Mouse (Mus musculus): ENCODE data around the gene Usp15. TPM values are rescaled to one million over a fixed set of nuclear protein-coding genes. Genes with fewer than 3 reads are reported as not detected.

Usp15 gene
- total RNA-seq, 2 experiments from 2014 or later, result 116 to 122 TPM

DNA sequence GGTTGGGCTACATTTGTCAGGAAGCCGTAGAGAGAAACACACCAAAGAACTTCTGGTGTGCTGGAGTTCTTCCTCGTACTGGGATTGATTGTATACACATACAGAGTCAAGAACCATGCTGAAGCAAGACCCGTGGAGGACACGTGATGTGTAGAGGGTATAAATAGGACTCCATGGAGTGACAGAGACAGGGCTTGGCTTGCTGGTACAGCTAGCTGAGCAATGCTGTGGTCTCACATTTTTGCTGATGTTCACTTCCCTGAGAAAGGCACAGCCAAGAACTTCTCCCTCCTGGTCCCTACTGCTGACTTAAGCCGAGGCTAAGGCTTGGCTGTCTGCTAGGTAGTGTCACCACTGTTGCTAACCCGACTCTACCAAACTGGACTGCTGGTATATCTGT, 136.0 kb downstream of the Usp15 start:
- intact Hi-C loops (cut with DNase I), result no loop called here
- DNase-seq (ENCODE audit: extremely low spot score in 1 of 2, low spot score in 2 of 2), result no peak

DNA sequence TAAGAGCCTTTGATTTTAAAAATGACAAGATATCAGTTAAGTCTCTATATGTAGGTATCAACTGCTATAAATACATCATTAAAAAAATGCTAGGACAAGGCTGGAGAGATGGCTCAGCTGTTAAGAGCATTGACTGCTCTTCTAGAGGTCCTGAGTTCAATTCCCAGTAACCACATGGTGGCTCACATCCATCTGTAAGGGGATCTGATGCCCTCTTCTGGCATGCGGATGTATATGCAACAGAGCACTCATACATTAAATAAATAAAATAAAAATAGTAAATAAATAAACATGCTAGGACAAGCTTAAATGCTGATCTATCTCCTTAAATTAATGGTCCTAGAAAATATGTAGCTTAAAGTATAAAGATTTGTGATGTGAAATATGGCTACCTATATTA, 139.7 kb downstream of the Usp15 start:
- DNase-seq (ENCODE audit: extremely low spot score in 1 of 2, low spot score in 2 of 2), result no peak
- intact Hi-C loops (cut with DNase I), result no loop called here

DNA sequence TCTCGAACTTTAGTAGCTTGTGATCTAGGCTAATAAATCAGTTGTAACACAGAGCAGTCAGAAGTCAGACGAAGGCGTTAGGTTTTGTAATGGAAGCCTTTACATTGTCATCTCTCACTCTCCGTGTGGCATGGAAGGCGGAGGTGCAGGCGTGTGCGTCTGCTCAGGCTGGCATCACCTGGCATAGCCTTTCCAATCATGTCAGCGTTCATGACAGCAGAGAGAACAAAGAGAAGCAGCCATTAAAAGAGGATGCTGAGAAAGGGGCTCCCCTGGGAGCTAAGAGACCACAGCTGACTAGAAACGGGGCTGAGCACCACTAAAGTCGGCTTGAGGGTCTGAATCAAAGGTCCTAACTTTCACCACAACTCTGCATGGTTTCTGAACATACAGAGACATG, 140.3 kb downstream of the Usp15 start:
- intact Hi-C loops (cut with DNase I), result no loop called here

DNA sequence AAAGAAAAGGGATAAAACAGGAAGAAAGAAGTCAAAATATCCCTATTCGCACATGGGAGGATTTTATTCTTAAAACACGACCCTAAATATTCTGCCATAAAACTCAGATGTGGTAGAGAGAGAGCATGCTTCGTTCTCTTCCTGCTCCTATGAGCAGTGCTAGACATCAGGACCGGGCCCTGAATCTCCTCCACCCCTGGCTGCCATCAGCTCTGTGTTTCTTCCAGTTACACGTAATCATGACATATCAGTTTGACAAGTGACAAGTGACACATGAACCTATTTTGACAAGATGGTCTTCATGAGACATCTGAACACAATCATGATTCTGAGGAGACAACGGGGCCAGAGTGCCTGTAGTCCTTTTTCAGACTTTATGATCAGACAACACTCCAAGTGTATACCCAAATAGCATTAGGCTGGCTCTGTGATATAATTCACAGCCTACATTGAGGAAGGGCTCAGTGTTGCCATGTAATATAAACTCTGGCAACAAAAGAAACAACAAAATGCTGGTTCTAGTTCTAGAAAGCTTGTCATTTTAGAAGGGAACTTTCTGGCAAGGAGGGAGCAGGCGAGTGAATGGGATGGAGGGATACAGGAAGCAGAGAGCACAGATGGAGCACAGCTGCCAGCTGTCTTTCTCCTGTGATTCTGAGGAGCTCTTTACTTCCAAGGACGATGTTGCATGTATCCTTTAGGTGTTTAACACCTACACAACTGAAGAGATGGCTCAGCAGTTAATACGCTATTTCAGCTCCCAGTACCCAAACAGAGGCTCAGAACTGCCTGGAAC, 141.4 kb downstream of the Usp15 start:
- intact Hi-C loops (cut with DNase I), result no loop called here
- no peak for DNase-seq (ENCODE audit: extremely low spot score in 1 of 2, low spot score in 2 of 2)

More for the DNA sequence above, 140.3 kb downstream of the Usp15 start:
- no peak for DNase-seq (ENCODE audit: extremely low spot score in 1 of 2, low spot score in 2 of 2)

Small RNA genes within 50 kb of the gene (microRNA-seq; reads per million reads assigned to microRNA genes)
- gene Gm27920, result 5.5 reads per million, percentile 19 among the genes with 10 or more reads in this experiment

Other genes starting within 250 kb of the Usp15 start
- 10 to 100 TPM; 76.7 to 78.5 TPM for gene Mon2, start 120.5 kb downstream of the Usp15 start, total RNA-seq (2021)
- gene Fam19a2, start 67.0 kb upstream of the Usp15 start, total RNA-seq (2021), result 10 to 100 TPM; 93.2 to 99.7 TPM

All from left cerebral cortex, postnatal 10 days (tissue).